Mouse (Mus musculus): ENCODE data around the gene Grik3. TPM values are rescaled to one million over a fixed set of nuclear protein-coding genes. Genes with fewer than 3 reads are reported as not detected.

The Grik3 gene
- polyA plus RNA-seq, 1 experiment from 2014 or later = 4.7 TPM

DNA sequence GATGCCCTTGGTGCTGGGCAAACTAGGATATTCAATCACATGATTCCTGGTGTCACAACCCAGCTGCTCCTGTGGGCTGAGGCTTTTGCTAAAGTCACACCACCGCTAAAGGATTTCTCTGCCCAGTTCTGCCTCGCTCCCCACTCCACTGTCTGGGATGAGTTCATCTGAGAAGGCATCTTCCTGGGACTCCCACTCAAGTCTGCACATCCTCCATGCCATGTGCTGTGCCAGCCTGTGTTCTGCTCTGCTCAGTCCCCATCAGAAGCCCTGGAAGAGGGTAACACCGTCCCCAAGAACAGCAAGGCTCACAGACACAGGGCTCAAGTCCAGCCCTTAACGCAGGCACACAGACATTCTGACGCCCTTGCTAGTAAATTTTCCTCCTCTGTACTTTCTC is 265.9 kb downstream of the Grik3 start:
- ATAC-seq = no peak
- no peak overlapping the region for H3K9ac ChIP-seq
- no peaks in the 10 kb centered on the region for H3K27me3 ChIP-seq
- H3K9me3 ChIP-seq (replicated peaks) = no peaks in the 10 kb centered on the region; the same call in 1 of the 2 replicates
- no peak overlapping the region for H3K27ac ChIP-seq
- H3K4me3 ChIP-seq = no peak overlapping the region
- H3K4me1 ChIP-seq = no peaks in the 10 kb centered on the region
- H3K36me3 ChIP-seq (ENCODE audit: poor library complexity, severe bottlenecking) = no peaks in the 10 kb centered on the region
- H3K4me2 ChIP-seq = no peak overlapping the region
- WGBS = 83% methylated on average over 5 of the region's 5 CpGs

DNA sequence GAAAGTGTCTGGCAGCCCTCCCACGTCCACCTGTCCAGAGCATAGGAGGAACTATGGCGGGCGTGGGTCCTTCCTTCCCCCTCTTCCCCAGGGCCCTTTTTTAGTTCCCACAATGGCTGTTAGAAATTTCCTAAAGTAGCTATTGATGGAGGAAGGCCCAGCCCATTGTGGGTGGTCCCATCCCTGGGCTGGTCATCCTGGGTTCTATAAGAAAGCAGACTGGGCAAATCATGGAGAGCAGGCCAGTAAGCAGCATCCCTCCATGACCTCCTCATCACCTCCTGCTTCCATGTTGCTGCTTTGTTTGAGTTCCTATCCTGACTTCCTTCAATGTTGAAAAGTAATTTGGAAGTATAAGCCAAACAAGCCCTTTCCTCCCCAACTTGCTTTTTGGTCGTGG is 269.8 kb downstream of the Grik3 start:
- H3K4me1 ChIP-seq = no peaks in the 10 kb centered on the region
- H3K36me3 ChIP-seq (ENCODE audit: poor library complexity, severe bottlenecking) = no peaks in the 10 kb centered on the region
- H3K27me3 ChIP-seq = no peaks in the 10 kb centered on the region
- no peak overlapping the region for H3K4me2 ChIP-seq
- no peak overlapping the region for H3K27ac ChIP-seq
- no peaks in the 10 kb centered on the region for H3K9me3 ChIP-seq (replicated peaks)
- no peak overlapping the region for H3K9ac ChIP-seq
- WGBS = 78% methylated on average over 4 of the region's 4 CpGs
- no peak for ATAC-seq
- no peak overlapping the region for H3K4me3 ChIP-seq

GRCm38 (mm10) chr4:125763056-125763455 is 272.6 kb downstream of the Grik3 start:
- Histone ChIP-seq H3K4me2 (no peak overlapping the region), H3K9ac (no peak overlapping the region), H3K27me3 (no peaks in the 10 kb centered on the region), H3K9me3 (replicated peaks) (no peaks in the 10 kb centered on the region), H3K27ac (no peak overlapping the region), H3K4me3 (no peak overlapping the region), H3K36me3 (ENCODE audit: poor library complexity, severe bottlenecking) (no peaks in the 10 kb centered on the region), H3K4me1 (no peaks in the 10 kb centered on the region)
- no peak for ATAC-seq
- WGBS = 66% methylated on average over 5 of the region's 5 CpGs

Small RNA genes lying within 50 kb of the gene (microRNA-seq; reads per million reads assigned to microRNA genes)
- gene Mir692-2 = not detected
